Mouse (Mus musculus) heart, embryonic 13.5 days (tissue): ENCODE data around the gene Rcor2. TPM values are rescaled to one million over a fixed set of nuclear protein-coding genes. Genes with fewer than 3 reads are reported as not detected.

Source experiments
- polyA plus RNA-seq: library from polyadenylated mRNA; unstranded; fragments of >200 nt; fragmentation: Nextera tagmentation; extraction: Ambion mirVana; gene quantifications from 2 replicates; pipeline ENCODE4 v1.2.1, GENCODE M21; 2015

Rcor2 gene
- polyA plus RNA-seq, 1 experiment from 2014 or later, result 12.7 TPM

Other genes starting within 250 kb of the Rcor2 start
- gene Fermt3, start 247.9 kb upstream of the Rcor2 start, polyA plus RNA-seq, result 7.6 and 8.1 TPM in 2 replicates
- gene Stip1, start 227.4 kb upstream of the Rcor2 start, polyA plus RNA-seq, result 207 and 228 TPM in 2 replicates
- 32.0 and 32.9 TPM in 2 replicates for gene Macrod1, start 210.5 kb upstream of the Rcor2 start, polyA plus RNA-seq
- gene Flrt1, start 161.6 kb upstream of the Rcor2 start, polyA plus RNA-seq, result 1.1 and 1.4 TPM in 2 replicates
- gene Otub1, start 61.0 kb upstream of the Rcor2 start, polyA plus RNA-seq, result 147 and 160 TPM in 2 replicates
- 1,676 and 1,958 TPM in 2 replicates for gene Cox8a, start 49.7 kb upstream of the Rcor2 start, polyA plus RNA-seq
- 51.0 and 52.1 TPM in 2 replicates for gene Naa40, start 26.1 kb upstream of the Rcor2 start, polyA plus RNA-seq
- 27.3 and 28.8 TPM in 2 replicates for gene Mark2, start 74.5 kb downstream of the Rcor2 start, polyA plus RNA-seq
- 18.8 and 22.3 TPM in 2 replicates for gene Spindoc, start 115.7 kb downstream of the Rcor2 start, polyA plus RNA-seq
- gene 2700081O15Rik, start 150.3 kb downstream of the Rcor2 start, polyA plus RNA-seq, result 3.5 and 3.7 TPM in 2 replicates
- gene Rtn3, start 216.0 kb downstream of the Rcor2 start, polyA plus RNA-seq, result 129 and 138 TPM in 2 replicates
- 7.2 and 7.7 TPM in 2 replicates for gene Atl3, start 226.7 kb downstream of the Rcor2 start, polyA plus RNA-seq